Mouse (Mus musculus) MEL (cell line): ENCODE measurements around the gene Anln. TPM values are rescaled to one million over a fixed set of nuclear protein-coding genes. Genes with fewer than 3 reads are reported as not detected.

ENCODE experiments used
- DNase-seq: peaks from one replicate; pipeline ENCODE4 v3.0.0; 2011; ENCODE audit warnings: low read depth, low spot score
- H3K27ac ChIP-seq: 2 replicates; pipeline ENCODE4 v1.5.1; 2012; ENCODE audit warnings: low read depth, mild to moderate bottlenecking, control low read depth, low read length, moderate library complexity; ENCODE audit not compliant: control insufficient read depth
- H3K27me3 ChIP-seq, 2 experiments: fragments of 150-350 bp in 1 of 2; sonication (generic) in 1 of 2; 2 replicates each; pipeline ENCODE4 v1.6.1; 2012; ENCODE audit warnings: low read length in 2 of 2, mild to moderate bottlenecking in 2 of 2, improper control_type of control experiment in 1 of 2, moderate library complexity in 1 of 2; ENCODE audit not compliant: insufficient read depth in 2 of 2, control insufficient read depth in 1 of 2
- H3K36me3 ChIP-seq, 2 experiments: 2 replicates each; pipeline ENCODE4 v1.6.1; 2012 to 2014; ENCODE audit warnings: low read length in 2 of 2, improper control_type of control experiment in 1 of 2, inconsistent platforms in 1 of 2, mild to moderate bottlenecking in 1 of 2; ENCODE audit not compliant: insufficient read depth in 2 of 2, control insufficient read depth in 1 of 2
- H3K4me1 ChIP-seq, 2 experiments: fragments of 150-350 bp in 1 of 2; sonication (generic) in 1 of 2; 2 replicates each; pipeline ENCODE4 v1.6.1; 2012; ENCODE audit warnings: low read length in 2 of 2, improper control_type of control experiment in 1 of 2, mild to moderate bottlenecking in 1 of 2; ENCODE audit not compliant: insufficient read depth in 2 of 2, control insufficient read depth in 1 of 2
- H3K4me3 ChIP-seq, 2 experiments: fragments of 150-350 bp in 1 of 2; sonication (generic) in 1 of 2; 2 replicates each; pipeline ENCODE4 v1.5.1; 2012; ENCODE audit warnings: low read depth in 2 of 2, low read length in 2 of 2, mild to moderate bottlenecking in 2 of 2, moderate library complexity in 2 of 2, control low read depth in 1 of 2, improper control_type of control experiment in 1 of 2; ENCODE audit not compliant: control insufficient read depth in 1 of 2, insufficient read depth in 1 of 2
- H3K79me2 ChIP-seq: 2 replicates; pipeline ENCODE4 v1.6.1; 2012; ENCODE audit warnings: mild to moderate bottlenecking, low read length, moderate library complexity; ENCODE audit not compliant: control insufficient read depth, poor library complexity, insufficient read depth
- H3K9ac ChIP-seq: 2 replicates; pipeline ENCODE4 v1.6.1; 2012; ENCODE audit warnings: low read depth, mild to moderate bottlenecking, control low read depth, low read length, moderate library complexity; ENCODE audit not compliant: control insufficient read depth, poor library complexity, severe bottlenecking
- H3K9me3 ChIP-seq: fragments of 150-350 bp; sonication (generic); replicated peaks from 2 replicates; pipeline ENCODE4 v1.6.1; 2012; ENCODE audit warnings: mild to moderate bottlenecking, low read length, improper control_type of control experiment, moderate library complexity; ENCODE audit not compliant: insufficient read depth
- BHLHE40 ChIP-seq: IDR thresholded peaks from 2 replicates; pipeline ENCODE4 v1.6.1; 2012; ENCODE audit warnings: low read depth, mild to moderate bottlenecking, inconsistent platforms, low read length, improper control_type of control experiment, borderline replicate concordance
- CTCF ChIP-seq, 3 experiments: IDR thresholded peaks in 2 of 3; conservative IDR thresholded peaks in 1 of 3; 2 replicates each; pipeline ENCODE4 v1.5.1; 2011 to 2012; ENCODE audit warnings: low read length in 3 of 3, low read depth in 2 of 3, mild to moderate bottlenecking in 2 of 3, improper control_type of control experiment in 1 of 3, inconsistent platforms in 1 of 3, mixed read lengths in 1 of 3, moderate library complexity in 1 of 3; ENCODE audit not compliant: control insufficient read depth in 1 of 3, insufficient read depth in 1 of 3, poor library complexity in 1 of 3, severe bottlenecking in 1 of 3
- E2F4 ChIP-seq: IDR thresholded peaks from 2 replicates; pipeline ENCODE4 v1.6.1; 2011; ENCODE audit warnings: low read depth, low read length, improper control_type of control experiment, borderline replicate concordance
- EP300 ChIP-seq, 2 experiments: IDR thresholded peaks; 2 replicates each; pipeline ENCODE4 v1.6.1; 2011; ENCODE audit warnings: improper control_type of control experiment in 2 of 2, low read length in 2 of 2, low read depth in 1 of 2, mild to moderate bottlenecking in 1 of 2
- ETS1 ChIP-seq: IDR thresholded peaks from 2 replicates; pipeline ENCODE4 v1.6.1; 2012; ENCODE audit warnings: low read depth, mild to moderate bottlenecking, inconsistent platforms, low read length, improper control_type of control experiment, moderate library complexity
- KAT2A ChIP-seq: conservative IDR thresholded peaks from 2 replicates; pipeline ENCODE4 v1.6.1; 2012; ENCODE audit warnings: low read depth, low read length, improper control_type of control experiment, inconsistent platforms
- MAFK ChIP-seq: IDR thresholded peaks from 2 replicates; pipeline ENCODE4 v1.6.1; 2011; ENCODE audit warnings: low read depth, mild to moderate bottlenecking, low read length, improper control_type of control experiment, borderline replicate concordance
- MAX ChIP-seq: IDR thresholded peaks from 2 replicates; pipeline ENCODE4 v1.6.1; 2011; ENCODE audit warnings: low read length, improper control_type of control experiment
- MAZ ChIP-seq: IDR thresholded peaks from 2 replicates; pipeline ENCODE4 v1.6.1; 2012; ENCODE audit warnings: low read depth, mild to moderate bottlenecking, inconsistent platforms, low read length, improper control_type of control experiment
- MXI1 ChIP-seq: IDR thresholded peaks from 2 replicates; pipeline ENCODE4 v1.6.1; 2011; ENCODE audit warnings: mild to moderate bottlenecking, low read depth, low read length, improper control_type of control experiment
- MYB ChIP-seq: IDR thresholded peaks from 2 replicates; pipeline ENCODE4 v1.6.1; 2011; ENCODE audit warnings: mild to moderate bottlenecking, low read depth, low read length, improper control_type of control experiment
- MYC ChIP-seq: IDR thresholded peaks from 2 replicates; pipeline ENCODE4 v1.6.1; 2011; ENCODE audit warnings: low read depth, mild to moderate bottlenecking, low read length, improper control_type of control experiment, moderate library complexity
- NELFE ChIP-seq: IDR thresholded peaks from 2 replicates; pipeline ENCODE4 v1.6.1; 2011; ENCODE audit warnings: low read depth, low read length, improper control_type of control experiment
- POLR2AphosphoS5 ChIP-seq: IDR thresholded peaks from 2 replicates; pipeline ENCODE4 v1.6.1; 2012; ENCODE audit warnings: low read depth, borderline replicate concordance, mild to moderate bottlenecking, inconsistent platforms, low read length, moderate library complexity, mixed read lengths
- RCOR1 ChIP-seq: IDR thresholded peaks from 2 replicates; pipeline ENCODE4 v1.6.1; 2012; ENCODE audit warnings: low read depth, mild to moderate bottlenecking, inconsistent platforms, low read length, improper control_type of control experiment
- SIN3A ChIP-seq: IDR thresholded peaks from 2 replicates; pipeline ENCODE4 v1.6.1; 2012; ENCODE audit warnings: low read length, improper control_type of control experiment, inconsistent platforms
- TCF12 ChIP-seq: IDR thresholded peaks from 2 replicates; pipeline ENCODE4 v1.6.1; 2014; ENCODE audit warnings: low read depth, mild to moderate bottlenecking, inconsistent platforms, low read length, improper control_type of control experiment, moderate library complexity
- ZC3H11A ChIP-seq: IDR thresholded peaks from 2 replicates; pipeline ENCODE4 v1.6.1; 2012; ENCODE audit warnings: low read depth, mild to moderate bottlenecking, inconsistent platforms, low read length, improper control_type of control experiment
- ZKSCAN1 ChIP-seq: IDR thresholded peaks from 2 replicates; pipeline ENCODE4 v1.6.1; 2012; ENCODE audit warnings: low read depth, mild to moderate bottlenecking, inconsistent platforms, low read length, improper control_type of control experiment, moderate library complexity
- ZMIZ1 ChIP-seq: IDR thresholded peaks from 2 replicates; pipeline ENCODE4 v1.6.1; 2012; ENCODE audit warnings: low read depth, mild to moderate bottlenecking, inconsistent platforms, low read length, improper control_type of control experiment, moderate library complexity
- ZNF384 ChIP-seq: IDR thresholded peaks from 2 replicates; pipeline ENCODE4 v1.6.1; 2012; ENCODE audit warnings: low read depth, mild to moderate bottlenecking, inconsistent platforms, low read length, improper control_type of control experiment
- polyA plus RNA-seq, 2 experiments: library from polyadenylated mRNA; stranded (reverse) in 1 of 2; unstranded in 1 of 2; fragments of >175 nt in 1 of 2; fragments of >200 nt in 1 of 2; gene quantifications; 2 replicates each; pipeline versions ENCODE4 v1.2.1 to v1.2.4; 2012; ENCODE audit warnings: low replicate concordance in 2 of 2, low read depth in 1 of 2; ENCODE audit not compliant: insufficient read length in 2 of 2, insufficient read depth in 1 of 2, missing spikeins in 1 of 2
- total RNA-seq: library from RNA; depleted of rRNA; stranded (reverse); fragments of 300-350 nt; gene quantifications from 2 replicates; pipeline ENCODE4 v1.2.3, GENCODE M21; 2012

Anln gene
- total and polyA plus RNA-seq, 3 experiments: 93.3 to 114 (median 93.3) TPM

- TF ChIP-seq RCOR1 (peak; percentile 32; the same call in 1 of the 2 replicates), MYB (peak; percentile 74; the same call in 1 of the 2 replicates), TCF12 (peak; percentile 71; the same call in 1 of the 2 replicates), BHLHE40 (no peak), EP300 (IDR thresholded peaks at IDR 0.05; ENCODE audit: low read depth in 1 of 2, low read length in 2 of 2) (peak in 1 of 2 experiments; percentile 83; a peak in 2 of 4 replicates), ETS1 (peak; percentile 72), ZMIZ1 (no peak), MAFK (no peak), SIN3A (peak; percentile 25; the same call in 1 of the 2 replicates)
- TF ChIP-seq, all 39 proteins: peak for 6
- peak; percentile 74 for DNase-seq
- peak overlapping the region; percentile 13; the same call in 1 of the 2 replicates for H3K27ac ChIP-seq
These were observed 14.0 kb upstream of the Anln start for GRCm38 (mm10) chr9:22402976-22403375.

GRCm38 (mm10) chr9:22402001-22402400, 13.0 kb upstream of the Anln start:
- Histone ChIP-seq H3K4me1 (peaks cover 6 to 8% of the 10 kb centered on the region in 2 experiments; a peak in 3 of 4 replicates), H3K79me2 (no peaks in the 10 kb centered on the region), H3K27ac (no peak overlapping the region), H3K36me3 (peaks cover 0 to 6% of the 10 kb centered on the region in 2 experiments; a peak in 2 of 4 replicates), H3K9ac (no peak overlapping the region), H3K27me3 (no peaks in the 10 kb centered on the region), H3K4me3 (no peak overlapping the region), H3K9me3 (no peaks in the 10 kb centered on the region)
- no peak for DNase-seq
- TF ChIP-seq MYB: no peak
- no peak for TF ChIP-seq ZC3H11A
- TF ChIP-seq NELFE: no peak
- no peak for TF ChIP-seq E2F4
- TF ChIP-seq ZMIZ1: no peak
- TF ChIP-seq ZKSCAN1: no peak
- TF ChIP-seq MAX: no peak
- TF ChIP-seq MXI1: no peak
- no peak for TF ChIP-seq MAZ
- TF ChIP-seq MYC: no peak
- no peak for TF ChIP-seq ZNF384
- no peak for TF ChIP-seq CTCF (IDR thresholded peaks at IDR 0.05 in 2 of 3, conservative IDR thresholded peaks at IDR 0.05 in 1 of 3; ENCODE audit: control insufficient read depth in 1 of 3, insufficient read depth in 1 of 3, low read depth in 2 of 3, low read length in 3 of 3, poor library complexity in 1 of 3, severe bottlenecking in 1 of 3)
- no peak for TF ChIP-seq BHLHE40
- no peak for TF ChIP-seq KAT2A
- TF ChIP-seq POLR2AphosphoS5: no peak
- no peak for TF ChIP-seq EP300 (IDR thresholded peaks at IDR 0.05; ENCODE audit: low read depth in 1 of 2, low read length in 2 of 2)

More at GRCm38 (mm10) chr9:22402976-22403375, 14.0 kb upstream of the Anln start:
- peak overlapping the region in 1 of 2 experiments; percentile 2; a peak in 1 of 4 replicates for H3K4me3 ChIP-seq
- H3K36me3 ChIP-seq: peaks cover 0 to 6% of the 10 kb centered on the region in 2 experiments; a peak in 2 of 4 replicates
- H3K9me3 ChIP-seq: no peaks in the 10 kb centered on the region
- no peaks in the 10 kb centered on the region for H3K27me3 ChIP-seq
- peaks cover 6 to 8% of the 10 kb centered on the region in 2 experiments; a peak in 3 of 4 replicates for H3K4me1 ChIP-seq
- H3K79me2 ChIP-seq: no peaks in the 10 kb centered on the region
- peak overlapping the region; percentile 32 for H3K9ac ChIP-seq
